Mouse (Mus musculus) E14TG2a.4 (cell line): ENCODE data around the gene Bdh1.

Experiments
- CTCF ChIP-seq: conservative IDR thresholded peaks from 2 replicates; pipeline ENCODE4 v1.5.1; 2014; ENCODE audit warnings: low read length
- NANOG ChIP-seq: IDR thresholded peaks from 2 replicates; pipeline ENCODE4 v1.6.1; 2014; ENCODE audit warnings: borderline replicate concordance, low read length, mixed read lengths

- TF ChIP-seq NANOG = no peak
- TF ChIP-seq CTCF = no peak
These were observed 13.1 kb downstream of the Bdh1 start for GRCm38 (mm10) chr16:31435146-31435545.
